Mouse (Mus musculus) G1E (cell line): ENCODE results near the gene Inafm2.
A peak's percentile ranks its signal among the peaks of the same experiment; 100 is the strongest.

Source experiments
- CTCF ChIP-seq: IDR thresholded peaks from 2 replicates; pipeline ENCODE4 v1.5.1; 2012; ENCODE audit warnings: low read depth, low read length, inconsistent platforms, mixed read lengths
- GATA1 ChIP-seq: IDR thresholded peaks from 2 replicates; pipeline ENCODE4 v1.6.1; 2012; ENCODE audit warnings: borderline replicate concordance, low read length, inconsistent platforms, mixed read lengths
- GATA2 ChIP-seq: IDR thresholded peaks from 2 replicates; pipeline ENCODE4 v1.6.1; 2012; ENCODE audit warnings: low read depth, low read length, inconsistent platforms, borderline replicate concordance
- POLR2AphosphoS5 ChIP-seq: IDR thresholded peaks from 2 replicates; pipeline ENCODE4 v1.6.1; 2012; ENCODE audit warnings: low read depth, low read length, inconsistent platforms; ENCODE audit not compliant: insufficient replicate concordance
- TAL1 ChIP-seq: conservative IDR thresholded peaks from 2 replicates; pipeline ENCODE4 v1.6.1; 2012; ENCODE audit warnings: low read depth, low read length, inconsistent platforms, mixed read lengths

- TF ChIP-seq CTCF = peak; percentile 68
- no peak for TF ChIP-seq GATA1
- TF ChIP-seq POLR2AphosphoS5 = no peak
- TF ChIP-seq GATA2 = no peak
- TF ChIP-seq TAL1 = no peak
Observed at GRCm38 (mm10) chr2:118700179-118701062, 45.1 kb upstream of the Inafm2 start.
